Mouse (Mus musculus) kidney, adult 2 months (tissue): Measurements from ENCODE around the gene Pcp4l1. TPM values are rescaled to one million over a fixed set of nuclear protein-coding genes. Genes with fewer than 3 reads are reported as not detected.

ENCODE experiments used
- DNase-seq: peaks from one replicate; pipeline ENCODE4 v3.0.0; 2021
- H3K27ac ChIP-seq: fragments of 200-500 bp; 2 replicates; pipeline ENCODE4 v1.5.1; 2012; ENCODE audit warnings: low read depth, low read length, control low read depth, inconsistent platforms; ENCODE audit not compliant: insufficient read depth
- H3K27me3 ChIP-seq: fragments of 200-500 bp; replicated peaks from 2 replicates; pipeline ENCODE4 v1.6.1; 2012; ENCODE audit warnings: mild to moderate bottlenecking, moderate library complexity, low read length, inconsistent platforms; ENCODE audit not compliant: control insufficient read depth, insufficient read depth
- H3K36me3 ChIP-seq: fragments of 200-500 bp; 2 replicates; pipeline ENCODE4 v1.6.1; 2012; ENCODE audit warnings: mild to moderate bottlenecking, moderate library complexity, low read length, inconsistent platforms; ENCODE audit not compliant: control insufficient read depth, insufficient read depth
- H3K4me1 ChIP-seq: fragments of 200-500 bp; 2 replicates; pipeline ENCODE4 v1.6.1; 2011; ENCODE audit warnings: low read length; ENCODE audit not compliant: control insufficient read depth, insufficient read depth
- H3K4me3 ChIP-seq: fragments of 200-500 bp; 2 replicates; pipeline ENCODE4 v1.5.1; 2011; ENCODE audit warnings: mild to moderate bottlenecking, low read depth, low read length, control low read depth; ENCODE audit not compliant: insufficient read depth
- CTCF ChIP-seq: fragments of 200-500 bp; conservative IDR thresholded peaks from 2 replicates; pipeline ENCODE4 v1.5.1; 2011; ENCODE audit warnings: low read depth, mild to moderate bottlenecking, control low read depth, low read length, moderate library complexity, mixed read lengths; ENCODE audit not compliant: insufficient read depth, insufficient read length
- POLR2A ChIP-seq: fragments of 200-500 bp; IDR thresholded peaks from one replicate; pipeline ENCODE4 v1.6.1; 2011; ENCODE audit warnings: low read depth, low read length, control low read depth
- WGBS: fragments of 180-500 bp; shearing (Covaris S2); methylation state at CpG from one replicate; pipeline ENCODE4 v1.1.7; 2018; 5-methylcytosine and 5-hydroxymethylcytosine counted together
- polyA plus RNA-seq: library from polyadenylated mRNA; depleted of rRNA; stranded (reverse); fragments of >200 nt; gene quantifications from 2 replicates; pipeline ENCODE4 v1.2.3, GENCODE M21; 2012

Pcp4l1 gene
- polyA plus RNA-seq, 1 experiment, result 11.2 TPM

DNA sequence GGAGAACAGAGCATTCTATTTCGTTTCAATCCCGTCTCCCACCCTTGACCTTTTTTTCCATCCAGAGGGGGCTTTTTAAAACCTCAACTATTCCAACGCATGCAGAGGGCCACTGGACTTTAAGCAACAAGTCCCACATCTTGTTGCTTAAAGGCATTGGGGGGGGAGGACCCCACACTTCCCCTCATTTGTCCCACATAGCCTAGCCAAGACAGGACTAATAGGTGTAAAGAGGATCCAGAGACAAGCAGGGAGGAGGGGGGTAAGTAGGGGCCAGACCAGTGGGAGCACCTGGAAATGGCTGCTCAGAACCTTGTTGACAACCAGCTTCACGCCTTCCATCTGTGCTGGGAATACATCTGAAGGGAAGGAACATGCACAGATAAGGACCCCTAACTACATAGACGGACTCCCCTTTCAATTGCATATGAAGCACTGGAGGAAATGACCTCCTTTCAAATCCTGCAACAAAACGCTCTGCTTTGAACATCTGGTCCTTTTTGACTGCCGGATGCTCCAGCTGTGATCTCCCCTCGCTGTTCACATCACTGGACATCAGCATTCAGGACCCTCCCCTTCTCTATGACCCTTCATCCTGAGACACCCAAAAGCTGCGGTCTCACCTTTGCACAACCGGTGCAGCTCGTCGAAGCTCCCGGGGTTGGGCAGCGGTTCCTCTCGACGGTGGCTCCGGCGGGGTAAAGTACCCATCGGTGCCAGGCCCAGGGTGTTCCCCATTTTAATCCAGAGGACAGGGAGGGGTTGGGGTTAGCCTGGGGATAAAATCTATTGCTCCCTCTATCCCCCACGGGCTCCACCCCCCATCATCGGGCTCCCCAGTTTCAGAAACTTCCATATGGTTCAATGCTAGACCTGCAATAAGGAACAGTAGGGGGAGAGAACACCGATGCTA lies 25.5 kb upstream of the Pcp4l1 start:
- TF ChIP-seq CTCF, result no peak
- no peak for TF ChIP-seq POLR2A
- DNase-seq, result no peak
- Histone ChIP-seq H3K4me3 (peak overlapping the region; percentile 87), H3K27me3 (no peaks in the 10 kb centered on the region), H3K4me1 (peaks cover 5% of the 10 kb centered on the region; the same call in 1 of the 2 replicates), H3K27ac (no peak overlapping the region), H3K36me3 (no peaks in the 10 kb centered on the region)
- 4% methylated on average over 22 of the region's 22 CpGs for WGBS

DNA sequence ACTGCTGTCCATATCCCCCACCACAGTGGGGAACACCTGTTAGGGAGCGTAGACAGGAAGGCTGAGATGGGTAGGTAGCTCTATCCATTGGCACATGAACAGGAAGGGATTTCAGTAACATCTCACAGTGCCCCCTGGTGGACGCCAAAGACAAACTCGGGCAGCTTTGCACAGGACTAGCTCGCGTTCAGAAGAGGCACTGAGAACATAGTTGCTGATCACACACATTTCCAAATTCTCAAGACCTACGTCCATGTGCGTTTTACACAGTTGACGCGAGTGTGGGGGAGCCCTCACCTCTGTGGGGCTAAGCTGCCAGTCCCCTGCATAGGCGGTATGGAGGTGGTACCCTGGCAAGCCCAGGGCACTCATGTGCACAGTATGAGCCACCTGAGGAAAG lies 24.8 kb upstream of the Pcp4l1 start:
- DNase-seq, result peak; percentile 89
- Histone ChIP-seq H3K27me3 (no peaks in the 10 kb centered on the region), H3K36me3 (no peaks in the 10 kb centered on the region), H3K4me3 (no peak overlapping the region), H3K27ac (no peak overlapping the region), H3K4me1 (peaks cover 5% of the 10 kb centered on the region; the same call in 1 of the 2 replicates)
- peak; percentile 92 for TF ChIP-seq CTCF
- no peak for TF ChIP-seq POLR2A
- WGBS, result 3% methylated on average over 10 of the region's 10 CpGs

DNA sequence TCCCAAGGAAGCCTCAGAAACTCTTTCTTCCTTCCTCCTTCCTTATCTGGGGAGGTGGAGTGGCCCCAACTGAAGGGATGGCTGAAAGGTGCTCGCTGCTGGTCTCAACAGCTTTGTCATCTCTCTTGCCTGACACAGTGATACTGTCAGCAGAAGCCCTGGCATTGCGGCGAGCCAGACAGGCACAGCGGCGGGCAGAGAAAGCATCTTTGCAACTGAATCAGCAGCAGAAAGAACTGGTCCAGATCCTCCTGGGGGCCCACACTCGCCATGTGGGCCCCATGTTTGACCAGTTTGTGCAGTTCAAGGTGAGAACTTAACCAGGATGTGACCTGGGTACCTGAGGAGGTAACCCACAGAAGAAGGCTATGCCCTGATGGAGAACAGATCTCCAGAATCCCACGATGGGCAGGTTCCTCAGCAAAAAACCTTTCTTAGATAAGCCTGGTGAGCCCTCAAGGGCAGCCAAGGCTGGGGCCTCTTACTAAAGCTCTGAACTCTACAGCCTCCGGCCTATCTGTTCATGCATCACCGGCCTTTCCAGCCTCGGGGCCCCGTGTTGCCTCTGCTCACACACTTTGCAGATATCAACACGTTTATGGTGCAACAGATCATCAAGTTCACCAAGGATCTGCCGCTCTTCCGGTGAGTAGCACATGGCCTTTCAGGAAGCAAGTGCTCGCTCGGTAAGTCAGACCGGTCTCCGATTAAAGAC lies 20.3 kb upstream of the Pcp4l1 start:
- Histone ChIP-seq H3K36me3 (no peaks in the 10 kb centered on the region), H3K4me3 (no peak overlapping the region), H3K27ac (no peak overlapping the region), H3K27me3 (no peaks in the 10 kb centered on the region), H3K4me1 (peaks cover 2% of the 10 kb centered on the region; the same call in 1 of the 2 replicates)
- no peak for DNase-seq
- 79% methylated on average over 18 of the region's 18 CpGs for WGBS
- TF ChIP-seq CTCF, result no peak
- no peak for TF ChIP-seq POLR2A

DNA sequence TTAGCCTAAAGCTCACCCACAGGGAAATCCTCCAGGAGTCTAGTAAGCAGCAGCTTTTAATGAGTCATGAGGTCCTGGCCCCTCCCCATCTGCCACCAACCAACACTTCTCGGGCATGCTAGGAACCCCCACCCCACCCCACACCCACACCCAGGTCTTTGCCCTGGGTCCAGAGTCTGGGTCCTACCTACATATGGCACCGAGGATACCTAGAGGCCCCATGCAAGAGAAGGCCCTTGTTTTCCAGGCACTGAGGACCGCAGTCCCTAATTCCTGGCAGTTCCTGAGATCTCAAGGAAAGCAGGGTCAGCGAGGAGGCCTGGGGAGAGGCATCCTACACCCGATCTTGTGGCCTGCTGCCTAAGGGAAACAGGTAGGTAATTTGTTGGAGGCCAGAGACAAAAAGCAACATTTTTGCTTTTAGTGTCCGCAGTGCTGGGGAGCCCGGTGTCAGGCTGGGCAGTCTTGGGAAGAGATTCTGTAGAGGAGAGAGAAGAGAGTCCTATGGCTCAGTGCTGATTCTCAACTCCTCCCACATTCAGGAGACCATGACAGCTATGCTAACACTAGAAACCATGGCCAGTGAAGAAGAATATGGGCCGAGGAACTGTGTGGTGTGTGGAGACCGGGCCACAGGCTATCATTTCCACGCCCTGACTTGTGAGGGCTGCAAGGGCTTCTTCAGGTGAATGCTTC lies 17.9 kb upstream of the Pcp4l1 start, which contains the start of gene Nr1i3:
Gene Nr1i3 (plus strand): TSS at position 170 of the 696 bp plus-strand sequence.
- Histone ChIP-seq H3K36me3 (no peaks in the 10 kb centered on the region), H3K27ac (no peak within 1 kb of the TSS)
- WGBS, result 70% methylated on average over 10 of the region's 10 CpGs

DNA sequence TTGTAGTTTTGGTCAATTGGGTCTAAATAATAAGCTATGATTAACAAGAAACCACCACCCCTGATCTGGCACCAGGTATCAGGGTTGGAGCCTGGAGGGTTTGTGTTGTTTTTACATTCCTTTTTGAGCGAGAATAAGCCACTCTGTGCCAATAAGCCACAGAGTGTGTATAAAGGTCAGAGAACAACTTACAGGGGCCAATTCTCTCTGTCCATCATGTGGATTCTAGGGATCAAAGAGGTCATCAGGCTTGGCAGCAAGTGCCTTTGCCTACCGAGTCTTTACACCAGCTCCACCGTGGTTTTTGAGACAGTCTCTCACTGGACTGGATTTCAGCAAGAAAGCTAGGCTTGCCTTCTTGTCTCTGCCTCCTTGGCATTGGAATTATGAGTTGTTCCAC lies 16.8 kb upstream of the Pcp4l1 start:
- Histone ChIP-seq H3K27me3 (no peaks in the 10 kb centered on the region), H3K36me3 (no peaks in the 10 kb centered on the region), H3K4me1 (no peaks in the 10 kb centered on the region), H3K27ac (no peak overlapping the region), H3K4me3 (no peak overlapping the region)
- DNase-seq, result no peak
- 30% methylated on average over 3 of the region's 3 CpGs for WGBS
- TF ChIP-seq POLR2A (no peak), CTCF (no peak)

More for the DNA sequence above, 17.9 kb upstream of the Pcp4l1 start, which contains the start of gene Nr1i3:
- H3K27me3 ChIP-seq, result no peaks in the 10 kb centered on the region
- TF ChIP-seq POLR2A, result no peak
- no peak for TF ChIP-seq CTCF
- H3K4me3 ChIP-seq, result no peak within 1 kb of the TSS
- no peaks in the 10 kb centered on the region for H3K4me1 ChIP-seq
- no peak for DNase-seq

DNA sequence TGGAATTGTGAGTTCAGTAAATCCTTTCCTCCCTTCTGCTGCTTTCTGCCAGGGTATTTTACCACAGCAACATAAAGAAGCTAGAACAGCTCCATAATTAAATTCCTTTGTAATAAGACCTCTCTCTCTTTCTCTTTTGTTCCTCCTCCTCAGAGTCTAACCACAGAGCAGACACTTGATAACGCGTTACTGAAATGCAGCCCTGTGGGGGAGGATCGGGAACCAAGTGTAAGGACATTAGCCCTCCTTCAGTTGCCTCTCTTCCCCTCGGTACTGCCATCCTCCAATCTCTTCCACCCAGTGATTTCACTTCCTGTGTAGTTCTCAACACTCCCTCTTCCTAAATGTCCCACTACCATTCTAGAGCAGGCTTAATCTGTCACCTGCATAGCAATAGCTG lies 13.3 kb upstream of the Pcp4l1 start:
- Histone ChIP-seq H3K27me3 (no peaks in the 10 kb centered on the region), H3K4me3 (no peak overlapping the region), H3K4me1 (no peaks in the 10 kb centered on the region), H3K36me3 (no peaks in the 10 kb centered on the region), H3K27ac (no peak overlapping the region)
- no peak for DNase-seq
- 30% methylated on average over 4 of the region's 4 CpGs for WGBS
- no peak for TF ChIP-seq CTCF
- no peak for TF ChIP-seq POLR2A
